Mouse (Mus musculus) stomach, postnatal 0 days (tissue): ENCODE data around the gene Smyd4.

ENCODE experiments used
- CTCF ChIP-seq: IDR thresholded peaks from 2 replicates; pipeline ENCODE4 v1.5.1; 2016; ENCODE audit warnings: antibody characterized with exemption, low read depth, mild to moderate bottlenecking, moderate library complexity
- EP300 ChIP-seq: optimal IDR thresholded peaks from 2 replicates; pipeline ENCODE3; 2016; ENCODE audit warnings: antibody characterized with exemption

GRCm38 (mm10) chr11:75347188-75347585 is 1.0 kb upstream of the Smyd4 start:
- TF ChIP-seq CTCF (no peak), EP300 (no peak)
